Mouse (Mus musculus): Measurements from ENCODE around the gene Atp8b5.

Gene Atp8b5

GRCm38 (mm10) chr4:43267323-43267658 is 332 bp downstream of the Atp8b5 start:
- H3K4me3 ChIP-seq (replicated peaks; ENCODE audit: low read length), result peak overlapping the region; percentile 67; the same call in 1 of the 2 replicates
- TF ChIP-seq NANOG (IDR thresholded peaks at IDR 0.05; ENCODE audit: borderline replicate concordance, low read length), result no peak
- no peaks in the 10 kb centered on the region for H3K9me3 ChIP-seq (ENCODE audit: low read length)
- H3K27me3 ChIP-seq (ENCODE audit: insufficient read depth, low read length), result no peaks in the 10 kb centered on the region
- peaks cover 15% of the 10 kb centered on the region for H3K4me1 ChIP-seq (replicated peaks; ENCODE audit: low read depth, low read length)
- H3K36me3 ChIP-seq (ENCODE audit: insufficient read depth, low read length), result no peaks in the 10 kb centered on the region

GRCm38 (mm10) chr4:43285476-43285875 is 18.5 kb downstream of the Atp8b5 start:
- Histone ChIP-seq H3K9me3 (ENCODE audit: low read length) (peaks cover 7% of the 10 kb centered on the region; the same call in 1 of the 2 replicates), H3K4me3 (replicated peaks; ENCODE audit: low read length) (no peak overlapping the region), H3K36me3 (ENCODE audit: insufficient read depth, low read length) (no peaks in the 10 kb centered on the region), H3K27me3 (ENCODE audit: insufficient read depth, low read length) (no peaks in the 10 kb centered on the region), H3K4me1 (replicated peaks; ENCODE audit: low read depth, low read length) (no peaks in the 10 kb centered on the region)
- TF ChIP-seq CTCF (conservative IDR thresholded peaks at IDR 0.05; ENCODE audit: low read length) (no peak), NANOG (IDR thresholded peaks at IDR 0.05; ENCODE audit: borderline replicate concordance, low read length) (no peak), POU5F1 (IDR thresholded peaks at IDR 0.05; ENCODE audit: borderline replicate concordance, low read length) (no peak)

DNA sequence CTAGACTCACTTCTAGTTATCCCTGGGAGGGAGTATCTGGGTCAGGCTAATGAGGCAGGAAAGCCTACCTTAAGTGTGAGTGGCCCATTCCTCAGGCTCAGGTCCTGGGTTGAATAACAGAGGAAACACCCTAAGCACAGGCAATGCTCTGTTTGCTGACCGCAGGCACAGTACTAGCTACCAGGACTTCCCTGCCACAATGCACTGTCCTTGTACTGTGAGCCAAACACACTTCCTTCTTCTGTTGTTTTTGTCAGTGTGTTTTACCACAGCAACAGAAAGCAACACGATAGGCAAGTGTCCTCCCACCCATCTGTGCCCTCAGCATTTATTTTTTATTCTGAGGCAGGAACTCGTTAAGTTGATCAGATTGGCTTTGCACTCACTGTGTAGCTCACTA is 20.3 kb downstream of the Atp8b5 start:
- no peaks in the 10 kb centered on the region for H3K36me3 ChIP-seq (ENCODE audit: insufficient read depth, low read length)

GRCm38 (mm10) chr4:43294001-43294400 is 27.0 kb downstream of the Atp8b5 start:
- H3K4me1 ChIP-seq (replicated peaks; ENCODE audit: low read depth, low read length), result no peaks in the 10 kb centered on the region
- H3K9me3 ChIP-seq (ENCODE audit: low read length), result peaks cover 19% of the 10 kb centered on the region
- 0 out of 2 replicates have a peak, but pooled peaks have one; percentile 7 for TF ChIP-seq CTCF (conservative IDR thresholded peaks at IDR 0.05; ENCODE audit: low read length)
- no peak for TF ChIP-seq POU5F1 (IDR thresholded peaks at IDR 0.05; ENCODE audit: borderline replicate concordance, low read length)

More for the DNA sequence above, 20.3 kb downstream of the Atp8b5 start:
- Histone ChIP-seq H3K9me3 (ENCODE audit: low read length) (peaks cover 7% of the 10 kb centered on the region; the same call in 1 of the 2 replicates), H3K27me3 (ENCODE audit: insufficient read depth, low read length) (no peaks in the 10 kb centered on the region), H3K4me1 (replicated peaks; ENCODE audit: low read depth, low read length) (no peaks in the 10 kb centered on the region), H3K4me3 (replicated peaks; ENCODE audit: low read length) (no peak overlapping the region)
- TF ChIP-seq POU5F1 (IDR thresholded peaks at IDR 0.05; ENCODE audit: borderline replicate concordance, low read length), result no peak
- TF ChIP-seq NANOG (IDR thresholded peaks at IDR 0.05; ENCODE audit: borderline replicate concordance, low read length), result no peak
- TF ChIP-seq CTCF (conservative IDR thresholded peaks at IDR 0.05; ENCODE audit: low read length), result no peak

DNA sequence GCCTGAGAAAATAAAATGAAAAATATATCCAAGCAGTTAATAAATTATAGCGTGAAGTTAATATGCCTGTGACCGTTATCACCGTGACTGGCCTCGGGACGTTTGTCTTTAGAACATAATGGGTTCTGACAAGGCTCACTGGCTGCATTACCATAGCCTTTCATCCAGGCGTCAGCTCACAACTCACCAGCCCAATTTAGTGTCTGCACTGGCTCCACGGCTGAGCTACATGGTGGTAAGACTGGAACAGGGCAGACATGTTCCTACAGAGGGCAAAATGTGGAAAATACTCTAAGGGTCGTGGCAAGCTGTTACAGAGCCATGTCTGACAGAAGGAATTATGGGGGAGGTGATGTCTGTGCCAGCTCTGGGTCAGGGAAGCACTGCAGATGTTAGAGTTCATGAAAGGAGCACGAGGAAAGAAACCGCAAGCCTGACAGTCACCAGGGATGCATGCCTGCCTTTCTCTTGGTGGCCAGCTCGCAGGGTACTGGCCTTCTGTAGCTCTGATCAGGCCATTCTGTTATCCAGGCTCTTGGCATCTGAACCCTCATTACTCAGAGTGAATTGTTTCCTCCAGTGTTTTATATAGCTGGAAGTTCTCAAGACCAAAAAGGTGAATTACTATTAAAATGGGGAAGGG is 42.9 kb downstream of the Atp8b5 start:
- H3K36me3 ChIP-seq (ENCODE audit: insufficient read depth, low read length), result no peaks in the 10 kb centered on the region
- TF ChIP-seq NANOG (IDR thresholded peaks at IDR 0.05; ENCODE audit: borderline replicate concordance, low read length) (no peak), CTCF (conservative IDR thresholded peaks at IDR 0.05; ENCODE audit: low read length) (no peak), POU5F1 (IDR thresholded peaks at IDR 0.05; ENCODE audit: borderline replicate concordance, low read length) (no peak)
- no peaks in the 10 kb centered on the region for H3K4me1 ChIP-seq (replicated peaks; ENCODE audit: low read depth, low read length)
- peaks cover 11% of the 10 kb centered on the region; the same call in 1 of the 2 replicates for H3K9me3 ChIP-seq (ENCODE audit: low read length)
- no peak overlapping the region for H3K4me3 ChIP-seq (replicated peaks; ENCODE audit: low read length)
- no peaks in the 10 kb centered on the region for H3K27me3 ChIP-seq (ENCODE audit: insufficient read depth, low read length)

More at GRCm38 (mm10) chr4:43294001-43294400, 27.0 kb downstream of the Atp8b5 start:
- H3K36me3 ChIP-seq (ENCODE audit: insufficient read depth, low read length), result 0 out of 2 replicates have a peak, but pooled peaks cover 5% of the 10 kb centered on the region
- no peaks in the 10 kb centered on the region for H3K27me3 ChIP-seq (ENCODE audit: insufficient read depth, low read length)
- no peak overlapping the region for H3K4me3 ChIP-seq (replicated peaks; ENCODE audit: low read length)

DNA sequence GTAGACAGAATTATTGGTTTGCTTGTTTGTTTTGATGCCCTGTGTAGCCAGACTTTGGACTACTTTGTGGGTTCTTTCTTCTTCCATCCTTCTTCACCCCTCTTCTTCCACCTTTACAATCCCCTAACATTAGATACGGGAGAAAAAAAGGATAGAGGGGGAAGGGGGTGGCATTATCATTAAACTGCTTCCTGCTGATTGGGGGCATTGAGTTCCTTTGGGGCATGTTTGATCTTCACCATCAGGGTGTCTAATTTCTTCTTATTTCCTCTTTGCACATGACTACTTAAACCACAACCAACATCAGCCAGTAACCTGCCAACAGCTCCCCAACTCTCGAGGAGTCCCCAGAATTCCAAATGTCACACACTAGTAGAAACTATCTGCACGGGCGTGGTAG is 54.6 kb downstream of the Atp8b5 start:
- H3K9me3 ChIP-seq (ENCODE audit: low read length), result no peaks in the 10 kb centered on the region
- no peak overlapping the region for H3K4me3 ChIP-seq (replicated peaks; ENCODE audit: low read length)
- TF ChIP-seq POU5F1 (IDR thresholded peaks at IDR 0.05; ENCODE audit: borderline replicate concordance, low read length) (no peak), CTCF (conservative IDR thresholded peaks at IDR 0.05; ENCODE audit: low read length) (no peak), NANOG (IDR thresholded peaks at IDR 0.05; ENCODE audit: borderline replicate concordance, low read length) (no peak)
- no peaks in the 10 kb centered on the region for H3K36me3 ChIP-seq (ENCODE audit: insufficient read depth, low read length)
- no peaks in the 10 kb centered on the region; the same call in 1 of the 2 replicates for H3K4me1 ChIP-seq (replicated peaks; ENCODE audit: low read depth, low read length)
- peaks cover 7% of the 10 kb centered on the region; the same call in 1 of the 2 replicates for H3K27me3 ChIP-seq (ENCODE audit: insufficient read depth, low read length)

- Histone ChIP-seq H3K9me3 (ENCODE audit: low read length) (no peaks in the 10 kb centered on the region), H3K36me3 (ENCODE audit: insufficient read depth, low read length) (no peaks in the 10 kb centered on the region), H3K4me3 (replicated peaks; ENCODE audit: low read length) (no peak overlapping the region), H3K4me1 (replicated peaks; ENCODE audit: low read depth, low read length) (no peaks in the 10 kb centered on the region; the same call in 1 of the 2 replicates), H3K27me3 (ENCODE audit: insufficient read depth, low read length) (peaks cover 7% of the 10 kb centered on the region; the same call in 1 of the 2 replicates)
- TF ChIP-seq NANOG (IDR thresholded peaks at IDR 0.05; ENCODE audit: borderline replicate concordance, low read length), result no peak
- TF ChIP-seq CTCF (conservative IDR thresholded peaks at IDR 0.05; ENCODE audit: low read length), result no peak
- TF ChIP-seq POU5F1 (IDR thresholded peaks at IDR 0.05; ENCODE audit: borderline replicate concordance, low read length), result no peak
Observed at GRCm38 (mm10) chr4:43322336-43322735, 55.4 kb downstream of the Atp8b5 start.

- TF ChIP-seq NANOG (IDR thresholded peaks at IDR 0.05; ENCODE audit: borderline replicate concordance, low read length), result no peak
- Histone ChIP-seq H3K4me1 (replicated peaks; ENCODE audit: low read depth, low read length) (no peaks in the 10 kb centered on the region; the same call in 1 of the 2 replicates), H3K36me3 (ENCODE audit: insufficient read depth, low read length) (no peaks in the 10 kb centered on the region), H3K27me3 (ENCODE audit: insufficient read depth, low read length) (peaks cover 7% of the 10 kb centered on the region; the same call in 1 of the 2 replicates), H3K4me3 (replicated peaks; ENCODE audit: low read length) (no peak overlapping the region), H3K9me3 (ENCODE audit: low read length) (peaks cover 6% of the 10 kb centered on the region; the same call in 1 of the 2 replicates)
Observed at GRCm38 (mm10) chr4:43327118-43327517, 60.2 kb downstream of the Atp8b5 start.

GRCm38 (mm10) chr4:43334771-43335170 is 67.8 kb downstream of the Atp8b5 start:
- Histone ChIP-seq H3K27me3 (ENCODE audit: insufficient read depth, low read length) (no peaks in the 10 kb centered on the region), H3K9me3 (ENCODE audit: low read length) (peaks cover 37% of the 10 kb centered on the region), H3K4me3 (replicated peaks; ENCODE audit: low read length) (no peak overlapping the region), H3K36me3 (ENCODE audit: insufficient read depth, low read length) (peaks cover 3% of the 10 kb centered on the region; the same call in 1 of the 2 replicates), H3K4me1 (replicated peaks; ENCODE audit: low read depth, low read length) (peaks cover 19% of the 10 kb centered on the region)
- TF ChIP-seq NANOG (IDR thresholded peaks at IDR 0.05; ENCODE audit: borderline replicate concordance, low read length) (peak; percentile 93), CTCF (conservative IDR thresholded peaks at IDR 0.05; ENCODE audit: low read length) (no peak), POU5F1 (IDR thresholded peaks at IDR 0.05; ENCODE audit: borderline replicate concordance, low read length) (0 out of 2 replicates have a peak, but pooled peaks have one; percentile 23)

Measured in E14TG2a.4 (cell line).